16 mouse cellular contexts compared by ENCODE assay signal in the genomic region with DNA sequence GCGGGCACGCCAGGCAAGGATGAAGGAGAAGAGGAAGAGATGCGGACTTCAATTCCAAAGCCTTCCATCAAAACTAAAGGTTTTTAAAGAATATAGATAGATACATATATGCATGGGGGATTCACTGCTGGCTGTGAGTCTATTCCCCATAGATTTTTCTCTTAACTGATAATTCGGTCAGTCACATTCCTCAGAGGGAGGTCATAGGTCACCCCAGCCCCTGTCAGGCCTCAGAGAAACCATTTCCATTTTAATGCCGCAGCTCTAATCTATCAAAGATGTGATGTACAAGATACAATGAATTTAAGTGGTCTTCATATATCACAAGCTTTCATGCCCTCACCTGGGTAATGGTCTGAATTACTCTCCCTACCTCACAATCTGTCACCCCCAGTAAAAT.
"Had no signal": no experiment of that assay in that cellular context is flagged by ENCODE, and none has a peak within 500 bp of the region (broad histone marks: within the 10 kb centered on the region; RNA-seq: fewer than 3 reads in every experiment).

No protein-coding gene starts in this region.

- H3K9me3 ChIP-seq: kidney, embryonic 15.5 days; limb, embryonic 10.5 days; liver, embryonic 15.5 days; midbrain, embryonic 12.5 days; neural tube, embryonic 13.5 days had no signal

- H3K4me2 ChIP-seq: kidney, embryonic 15.5 days; liver, embryonic 11.5 days; liver, embryonic 15.5 days; midbrain, embryonic 12.5 days; neural tube, embryonic 13.5 days had no signal

- H3K27ac ChIP-seq: kidney, embryonic 15.5 days; left cerebral cortex, adult 2 months; limb, embryonic 10.5 days; liver, embryonic 15.5 days; midbrain, embryonic 12.5 days; neural tube, embryonic 13.5 days had no signal

- H3K27me3 ChIP-seq: liver, embryonic 15.5 days had no signal

- H3K4me3 ChIP-seq: kidney, embryonic 15.5 days; left cerebral cortex, adult 2 months; limb, embryonic 10.5 days; liver, embryonic 15.5 days; midbrain, embryonic 12.5 days; neural tube, embryonic 13.5 days had no signal

- H3K4me1 ChIP-seq: kidney, embryonic 15.5 days; liver, embryonic 15.5 days had no signal

- DNase-seq: kidney, adult 2 months; kidney, postnatal 14 days; lung, adult 2 months; lung, postnatal 36 days; right cerebral cortex, adult 18-20 months; right cerebral cortex, postnatal 25 days; thymus, postnatal 4 days had no signal

- ATAC-seq: lung, postnatal 0 days; midbrain, embryonic 16.5 days had no signal

- H3K36me3 ChIP-seq: kidney, embryonic 15.5 days; limb, embryonic 10.5 days; liver, embryonic 15.5 days; midbrain, embryonic 12.5 days; neural tube, embryonic 13.5 days had no signal

- H3K9ac ChIP-seq: kidney, embryonic 15.5 days; liver, embryonic 15.5 days; midbrain, embryonic 12.5 days; neural tube, embryonic 13.5 days had no signal
